Mouse (Mus musculus): ENCODE data around the gene Mpdz.

DNA sequence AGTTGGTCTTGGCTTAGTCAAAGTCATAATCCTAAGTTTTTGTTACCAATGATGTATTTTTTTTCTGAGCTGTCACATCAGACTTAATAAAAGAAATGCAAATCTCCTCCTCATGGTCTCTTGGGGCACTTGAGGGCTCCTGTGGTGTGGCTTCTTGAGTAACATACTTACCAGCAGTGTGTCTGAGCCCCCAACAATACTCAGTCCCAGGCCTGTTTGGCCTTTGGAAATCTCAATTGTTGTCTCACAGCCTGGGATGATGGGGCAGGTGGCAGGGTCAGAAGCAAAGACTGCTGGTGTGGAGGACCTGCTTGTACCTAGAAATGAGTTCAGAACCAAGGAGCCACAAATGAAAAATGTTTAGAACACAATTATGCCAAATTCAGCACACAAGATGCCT is 149.3 kb downstream of the Mpdz start:
- TF ChIP-seq CTCF (IDR thresholded peaks at IDR 0.05; ENCODE audit: extremely low read depth, insufficient read depth, insufficient read length, insufficient replicate concordance) = no peak
- TF ChIP-seq POLR2A (IDR thresholded peaks at IDR 0.05; ENCODE audit: low read depth, low read length) = no peak

Measured in spleen, adult 2 months (tissue).